Mouse (Mus musculus) CD4-positive, CD25-positive, alpha-beta regulatory T cell, adult 2 months (primary cell): ENCODE results near the gene Gins3.
"Not testable (repeated sequence)": the region's sequence is repeated elsewhere in the genome, so short reads cannot be mapped to it uniquely, and the experiment has no call there.

Source experiments
- DNase-seq: peaks from one replicate; pipeline ENCODE4 v3.0.0-alpha.2; 2012; ENCODE audit warnings: low read depth, low spot score

The Gins3 gene

DNA sequence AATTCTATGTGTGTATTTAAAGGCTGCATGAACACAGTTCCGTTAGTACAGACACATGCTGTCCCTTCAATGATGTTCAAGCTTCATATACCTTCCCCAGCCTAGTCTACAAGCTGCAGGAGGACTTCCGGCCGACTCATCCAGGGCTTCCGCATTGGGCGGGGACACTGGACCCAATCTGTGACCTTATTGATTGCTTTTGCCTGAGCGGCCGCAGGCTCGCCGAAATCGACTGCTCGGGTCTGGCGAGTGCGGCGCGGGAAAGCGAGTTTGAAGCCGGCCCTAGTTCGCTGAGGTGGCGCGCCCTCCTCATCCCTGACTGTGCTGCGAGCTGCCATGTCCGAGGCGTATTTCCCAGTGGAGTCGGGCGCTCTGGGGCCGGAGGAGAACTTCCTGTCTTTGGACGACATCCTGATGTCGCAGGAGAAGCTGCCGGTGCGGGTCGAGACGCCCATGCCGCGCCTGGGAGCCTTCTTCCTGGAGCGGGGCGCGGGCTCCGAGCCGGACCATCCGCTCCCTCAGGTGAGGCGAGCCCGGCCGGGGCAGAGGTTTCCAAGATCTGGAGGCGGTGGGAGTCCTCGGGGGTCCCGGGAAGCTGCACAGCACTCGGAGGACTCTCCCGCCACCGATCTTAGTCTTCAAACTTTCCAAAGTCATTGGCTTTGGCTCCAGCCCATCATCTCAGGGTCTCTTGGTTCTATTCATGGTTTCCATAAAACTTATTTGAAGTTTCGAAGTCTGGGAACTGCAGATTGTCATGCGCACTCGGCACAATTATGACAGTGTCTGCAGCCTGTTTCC lies at the start of gene Gins3:
Gins3 (plus strand) TSS at position 192 of the 801 bp plus-strand sequence.
- DNase-seq = peak; percentile 94

DNA sequence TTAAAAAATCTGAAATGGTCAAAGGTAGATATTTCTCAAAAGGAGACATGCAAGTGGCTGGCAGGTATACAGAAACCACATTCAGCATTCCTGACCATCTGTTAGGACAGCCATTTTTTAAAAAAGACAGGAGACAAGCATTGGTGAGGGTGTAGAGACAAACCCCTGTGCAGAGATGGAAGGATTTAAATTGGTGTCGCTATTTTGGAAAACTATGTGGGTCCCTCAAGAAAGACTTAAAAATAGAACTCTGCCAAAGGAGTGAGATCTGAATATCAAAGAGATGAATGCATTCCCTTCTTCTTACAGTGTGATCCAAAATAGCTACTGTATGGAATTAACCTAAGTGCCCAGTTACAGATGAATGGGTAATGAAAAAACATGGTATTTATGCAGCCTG lies 45.9 kb upstream of the Gins3 start:
- no peak for DNase-seq

DNA sequence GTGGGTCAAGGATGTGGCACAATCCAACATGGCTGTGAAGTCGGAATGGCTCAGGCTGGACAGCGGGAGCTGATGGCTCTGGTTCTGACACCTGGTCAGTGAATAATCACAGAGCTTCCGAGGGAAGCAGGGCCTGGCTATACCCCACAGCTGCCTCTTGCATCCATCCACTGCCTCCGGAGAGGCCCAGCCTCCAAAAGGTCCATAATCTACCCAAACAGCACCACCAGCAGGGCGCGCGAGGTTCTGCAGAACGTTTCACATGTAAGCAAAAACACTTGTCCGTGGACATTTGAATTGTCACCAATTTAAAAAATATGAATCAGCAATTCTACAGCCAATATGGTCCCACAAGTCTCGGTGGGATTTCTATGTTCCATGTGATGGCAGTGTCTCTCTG lies 44.0 kb upstream of the Gins3 start:
- DNase-seq = no peak

DNA sequence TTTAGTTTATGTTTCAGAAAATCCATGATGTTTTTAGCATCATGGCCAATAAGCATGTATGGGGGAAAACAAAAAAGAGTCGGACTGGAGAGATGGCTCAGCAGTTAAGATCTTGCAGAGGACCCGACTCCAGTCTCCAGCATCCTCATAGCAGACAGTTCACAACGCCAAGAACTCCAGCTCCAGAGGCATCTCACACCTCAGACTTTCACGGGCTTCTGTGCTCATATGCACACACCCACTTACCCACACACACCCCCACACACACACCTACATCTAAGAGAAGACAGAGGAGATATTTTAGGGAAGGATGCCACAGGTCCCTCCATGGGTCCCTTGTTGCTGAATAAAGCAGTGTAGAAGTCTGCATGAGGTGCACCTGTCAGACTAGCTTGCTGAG lies 42.7 kb upstream of the Gins3 start:
- no peak for DNase-seq

DNA sequence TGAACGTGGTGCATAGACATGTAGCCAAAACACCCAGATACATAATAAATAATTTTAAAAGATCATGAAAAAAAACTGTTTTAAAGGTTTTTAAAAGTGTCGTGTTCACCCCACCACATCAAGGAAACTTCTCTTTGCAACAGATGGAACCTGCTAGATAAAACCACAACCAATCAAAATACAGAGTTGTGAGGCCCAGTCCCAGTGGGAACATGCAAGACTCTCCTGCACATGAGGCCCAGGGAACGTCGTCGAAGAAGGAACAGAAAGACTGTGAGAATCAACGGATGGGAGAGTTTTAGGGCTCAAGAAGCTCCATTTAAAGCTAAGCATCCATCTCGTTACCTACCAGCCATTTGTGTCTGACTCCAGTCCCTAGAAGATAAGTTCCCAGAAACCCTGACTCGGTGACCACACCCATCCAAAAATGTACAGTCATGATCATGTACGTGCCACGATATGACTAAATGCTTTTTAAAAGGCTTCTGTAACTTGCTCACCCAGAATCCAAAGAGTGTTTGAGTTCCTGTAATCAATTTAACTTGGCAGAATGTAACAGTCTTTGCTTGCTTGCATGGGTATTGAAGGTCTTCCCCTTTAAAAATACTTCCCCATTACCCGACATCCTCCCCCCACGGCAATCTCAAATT lies 41.0 kb upstream of the Gins3 start:
- no peak for DNase-seq

DNA sequence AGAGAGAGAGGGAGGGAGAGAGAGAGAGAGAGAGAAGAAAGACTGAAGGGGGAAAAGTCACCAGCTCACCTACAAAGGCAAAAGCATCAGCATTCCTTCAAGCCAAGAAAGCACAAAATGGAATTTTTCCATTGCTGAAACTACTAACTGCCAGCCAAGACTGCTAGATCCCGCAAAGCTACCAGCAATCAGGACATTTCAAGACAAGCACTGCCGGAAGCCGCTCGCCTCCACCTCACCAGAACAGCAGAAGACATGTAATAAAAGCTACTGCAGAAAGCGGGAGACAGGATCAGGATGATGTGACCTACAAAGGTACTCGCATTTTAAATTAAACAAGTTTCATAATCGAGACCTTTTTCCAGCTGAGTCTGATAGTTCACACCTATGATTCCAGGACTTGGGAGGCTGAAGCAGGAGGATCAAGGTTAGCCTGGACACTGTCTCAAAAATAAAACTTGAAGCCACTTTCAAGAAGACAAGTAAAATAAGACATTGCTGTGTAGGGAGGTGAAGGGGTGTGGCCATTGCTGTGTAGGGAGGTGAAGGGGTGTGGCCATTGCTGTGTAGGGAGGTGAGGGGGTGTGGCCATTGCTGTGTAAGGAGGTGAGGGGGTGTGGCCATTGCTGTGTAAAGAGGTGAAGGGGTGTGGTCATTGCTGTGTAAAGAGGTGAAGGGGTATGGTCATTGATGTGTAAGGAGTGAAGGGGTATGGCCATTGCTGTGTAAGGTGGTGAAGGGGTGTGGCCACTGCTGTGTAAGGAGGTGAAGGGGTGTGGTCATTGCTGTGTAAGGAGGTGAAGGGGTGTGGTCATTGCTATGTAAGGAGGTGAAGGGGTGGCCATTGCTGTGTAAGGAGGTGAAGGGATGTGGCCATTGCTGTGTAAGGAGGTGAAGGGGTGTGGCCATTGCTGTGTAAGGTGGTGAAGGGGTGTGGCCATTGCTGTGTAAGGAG lies 39.5 kb upstream of the Gins3 start:
- no peak for DNase-seq

DNA sequence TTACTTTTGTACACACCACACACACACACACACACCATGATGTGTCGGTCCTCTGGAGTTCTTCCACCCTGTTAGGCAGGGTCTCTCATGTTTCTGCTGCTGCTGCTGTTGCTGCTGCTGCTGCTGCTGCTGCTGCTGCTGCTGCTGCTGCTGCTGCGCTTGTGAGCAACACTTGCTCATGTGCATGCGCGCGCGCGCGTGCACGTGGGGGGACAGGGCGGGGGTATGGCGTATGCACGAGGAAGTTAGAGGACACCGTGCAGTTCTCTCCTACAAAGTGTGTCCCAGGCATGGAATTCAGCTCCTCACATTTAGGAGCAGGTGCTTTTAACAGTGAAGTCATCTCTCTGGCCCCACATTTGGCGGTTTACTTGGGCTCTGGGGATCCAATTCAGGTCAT lies 38.1 kb upstream of the Gins3 start:
- no peak for DNase-seq

DNA sequence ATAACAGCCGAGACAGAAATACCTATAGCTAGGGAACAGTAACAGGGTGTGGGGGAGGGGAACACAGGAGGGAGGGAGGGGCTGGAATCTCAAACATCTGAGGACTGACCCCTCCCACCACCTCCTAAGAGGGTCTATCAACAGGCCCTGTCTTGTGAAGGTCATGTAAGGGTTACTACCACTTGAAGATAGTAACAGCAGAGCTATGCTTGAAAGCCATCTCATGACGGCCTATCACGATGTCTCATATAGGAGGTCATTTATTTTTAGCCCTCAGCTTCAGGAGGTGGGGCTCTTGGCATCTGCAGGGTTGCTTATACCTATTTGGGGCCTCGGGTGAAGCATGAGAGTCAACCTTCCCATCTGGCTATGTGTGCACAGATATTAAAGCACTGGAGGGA lies 36.4 kb upstream of the Gins3 start:
- DNase-seq = no peak

DNA sequence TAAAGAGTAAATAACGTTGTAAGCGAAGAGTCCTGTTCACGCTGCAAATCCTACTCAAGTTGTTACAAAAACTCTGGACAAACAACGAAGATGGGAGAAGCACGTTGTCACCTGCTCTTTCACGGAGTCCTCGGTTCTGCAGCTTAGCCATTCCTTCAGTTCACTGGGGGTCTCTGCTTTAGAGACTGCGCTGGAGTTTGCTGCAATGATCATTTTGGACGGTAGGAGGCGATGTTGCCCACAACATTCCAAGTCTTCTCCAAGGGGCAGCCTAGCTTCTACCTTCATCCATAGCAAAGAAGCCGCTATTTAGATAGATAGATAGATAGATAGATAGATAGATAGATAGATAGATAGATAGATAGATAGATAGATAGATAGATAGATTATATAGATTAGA lies 33.4 kb upstream of the Gins3 start:
- peak; percentile 65 for DNase-seq

DNA sequence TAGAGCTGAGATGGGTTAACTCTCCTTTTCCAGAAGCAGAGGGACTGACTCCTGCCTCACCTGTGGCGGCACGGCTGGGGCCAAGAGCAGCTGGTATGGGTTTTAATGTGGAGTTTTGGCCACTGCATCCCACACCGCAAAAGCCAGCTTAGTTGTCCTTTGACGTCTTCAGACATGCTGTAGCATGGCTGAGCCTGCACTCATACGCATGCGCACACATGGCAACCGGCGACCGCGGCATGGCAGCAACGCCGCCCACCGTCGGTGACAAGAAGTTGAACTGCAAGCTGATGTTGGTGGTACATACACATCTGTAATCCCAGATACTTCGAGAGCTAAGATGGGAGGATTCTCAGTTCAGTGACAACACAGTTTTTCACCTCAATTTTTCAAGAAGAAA lies 31.9 kb upstream of the Gins3 start:
- DNase-seq = no peak

DNA sequence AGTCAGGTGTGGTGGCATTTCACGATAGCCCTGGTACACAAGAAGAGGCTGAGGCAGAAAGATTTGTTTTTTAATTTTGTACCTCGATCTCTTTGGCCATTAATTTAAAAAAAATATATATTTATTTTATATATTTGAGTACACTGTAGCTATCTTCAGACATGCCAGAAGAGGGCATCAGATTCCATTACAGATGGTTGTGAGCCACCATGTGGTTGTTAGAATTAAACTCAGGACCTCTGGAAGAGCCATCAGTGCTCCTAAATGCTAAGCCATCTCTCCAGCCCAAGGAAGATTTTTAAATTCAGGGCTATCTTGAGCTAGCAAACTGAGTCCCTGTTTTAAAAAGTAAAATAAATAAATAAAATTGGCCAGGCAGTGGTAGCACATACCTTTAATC lies 31.1 kb upstream of the Gins3 start:
- no peak for DNase-seq

DNA sequence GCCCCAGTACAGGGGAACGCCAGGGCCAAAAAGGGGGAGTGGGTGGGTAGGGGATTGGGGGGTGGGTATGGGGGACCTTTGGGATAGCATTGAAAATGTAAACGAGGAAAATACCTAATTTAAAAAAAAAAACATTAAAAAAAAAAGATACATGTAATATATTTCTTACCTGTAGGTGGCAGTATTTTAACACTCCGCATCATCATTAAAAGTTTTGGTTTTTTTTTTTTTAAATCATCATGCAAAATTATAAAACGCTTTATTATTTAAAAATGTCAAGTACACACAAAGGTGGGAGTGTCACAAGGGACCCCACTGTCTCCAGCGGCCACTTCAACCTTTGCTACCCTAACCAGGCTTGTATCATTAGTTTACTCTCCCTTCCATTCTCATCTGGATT lies 26.7 kb upstream of the Gins3 start:
- DNase-seq = not testable (repeated sequence)

DNA sequence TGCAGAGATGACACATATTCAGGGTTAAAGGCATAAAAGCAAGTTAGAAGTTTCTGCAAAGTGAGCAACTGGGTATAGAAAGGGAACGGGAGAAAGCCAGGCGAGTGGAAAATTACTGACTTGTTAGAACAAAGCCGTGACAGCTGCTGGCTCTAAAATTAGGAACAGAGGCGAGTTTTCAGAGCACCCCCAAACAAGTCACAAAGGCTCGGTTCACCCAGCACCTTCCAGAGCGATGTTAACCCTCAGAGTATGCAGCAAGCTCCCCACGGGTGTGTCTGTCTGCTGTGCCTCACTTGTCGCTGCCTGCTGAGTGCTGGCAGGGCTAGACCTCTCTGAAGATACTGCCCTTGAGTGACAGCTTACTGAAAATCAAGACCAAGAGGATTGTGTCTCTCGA lies 26.0 kb upstream of the Gins3 start:
- no peak for DNase-seq

DNA sequence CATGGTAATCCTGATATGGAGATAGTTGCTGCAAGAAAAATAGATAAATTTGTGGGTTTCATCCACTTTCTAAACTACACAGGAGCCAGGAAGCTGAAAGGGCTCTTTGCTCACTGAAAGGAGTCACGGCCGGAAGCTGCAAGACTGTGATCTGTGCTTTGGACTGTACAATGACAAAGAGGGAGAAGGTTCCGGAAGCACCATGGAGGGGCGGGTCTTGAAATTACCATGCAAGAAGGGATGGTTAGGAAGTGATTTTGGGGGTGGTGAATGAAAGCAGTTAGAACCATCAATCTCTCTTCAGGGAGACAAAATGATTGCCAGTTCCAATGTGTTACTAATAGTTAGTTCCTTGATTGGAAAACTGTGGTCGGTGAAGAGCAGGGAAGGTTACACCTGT lies 23.8 kb upstream of the Gins3 start:
- DNase-seq = no peak

DNA sequence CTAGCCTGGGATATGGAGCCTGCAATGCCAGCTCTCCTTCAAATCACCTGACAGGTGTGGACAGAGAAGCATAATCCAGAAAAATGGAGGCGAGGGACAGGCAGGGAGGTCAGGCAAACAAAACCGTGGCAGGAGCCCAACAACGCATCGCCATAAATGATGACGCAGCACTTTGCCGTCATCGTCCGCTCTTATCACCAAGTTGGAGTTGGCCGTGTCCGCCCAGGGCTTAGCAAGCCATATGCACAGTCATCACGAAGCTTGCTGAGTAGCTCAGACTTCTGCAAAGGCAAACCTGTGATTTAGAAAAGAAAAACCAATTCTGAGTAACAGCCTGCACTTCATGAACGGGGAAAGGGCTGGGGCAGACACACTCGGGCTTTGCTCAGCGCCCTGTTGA lies 22.5 kb upstream of the Gins3 start:
- DNase-seq = no peak

DNA sequence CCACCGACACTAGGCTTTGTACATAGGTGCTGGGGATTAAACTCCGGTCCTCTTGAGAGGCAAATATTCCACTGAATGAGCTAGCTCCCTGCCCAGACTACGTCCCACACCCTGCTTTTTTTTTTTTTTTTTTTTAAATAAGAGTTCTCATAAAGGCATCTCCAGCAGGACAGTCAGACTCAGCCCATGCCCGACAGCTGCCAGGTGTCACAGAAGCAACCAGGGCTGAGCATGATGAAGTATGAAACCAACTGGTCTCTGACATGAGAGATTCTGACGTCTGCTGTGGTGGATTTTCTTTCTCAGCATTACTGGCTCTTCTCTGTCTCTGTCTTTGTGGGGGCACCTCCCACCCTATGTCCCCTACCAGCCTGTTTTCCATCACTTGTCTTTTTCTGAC lies 21.5 kb upstream of the Gins3 start:
- no peak for DNase-seq

DNA sequence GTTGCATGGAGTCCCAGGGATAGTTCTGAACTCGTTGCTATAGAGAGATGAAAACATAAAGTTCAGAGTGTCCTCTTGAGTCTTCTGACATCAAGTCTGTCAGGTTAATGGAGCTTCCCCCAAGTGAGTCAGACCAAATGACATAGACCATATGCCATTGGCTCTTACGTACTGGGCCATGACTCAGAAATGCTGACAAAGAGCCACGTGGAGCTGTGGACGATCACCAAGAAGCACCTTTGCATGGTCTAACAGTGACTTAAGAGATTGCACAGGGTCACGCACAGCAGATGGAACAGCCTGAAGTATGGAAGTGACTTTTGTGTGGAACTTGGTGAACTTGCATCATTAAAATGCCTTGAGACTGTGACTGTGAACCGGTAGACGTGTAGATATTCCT lies 16.9 kb upstream of the Gins3 start:
- no peak for DNase-seq

DNA sequence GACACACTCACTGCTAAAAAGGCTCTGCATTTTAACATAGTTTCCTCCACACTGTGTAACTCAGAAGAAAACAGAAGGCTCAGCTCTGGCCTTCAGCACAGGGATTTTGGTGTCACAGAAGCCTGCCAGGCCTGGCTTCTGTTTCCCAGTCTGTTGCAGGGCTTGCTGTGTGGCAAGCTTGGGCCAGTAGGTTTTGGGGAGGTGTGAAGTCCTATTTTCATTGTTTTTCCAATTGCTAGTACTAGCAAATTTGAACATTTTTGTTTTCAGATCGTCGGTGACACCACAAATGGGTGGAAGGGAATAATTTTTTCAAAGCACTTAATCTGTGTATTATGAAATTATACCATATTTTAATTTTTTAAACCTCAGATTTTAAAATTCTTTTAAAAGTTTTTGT lies 13.2 kb upstream of the Gins3 start:
- no peak for DNase-seq

DNA sequence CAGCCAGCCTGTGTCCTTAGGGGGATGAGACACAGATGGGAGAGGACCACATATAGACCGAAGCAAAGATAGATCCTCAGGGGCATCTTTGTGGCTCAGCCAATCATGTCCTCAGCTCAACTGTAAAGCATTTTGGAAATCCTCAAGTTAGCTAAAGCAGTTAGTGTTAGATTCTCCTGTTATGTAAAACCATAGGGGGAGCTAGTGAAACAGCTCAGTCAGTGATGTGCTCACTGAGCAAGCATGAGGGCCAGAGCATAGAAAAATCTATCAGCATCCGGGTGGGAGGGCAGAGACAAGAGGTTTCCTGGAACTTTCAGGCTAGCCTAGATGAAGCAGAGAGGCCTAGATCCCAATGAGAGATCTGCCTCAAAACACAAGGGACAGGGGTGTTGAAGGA lies 8.4 kb upstream of the Gins3 start:
- no peak for DNase-seq

DNA sequence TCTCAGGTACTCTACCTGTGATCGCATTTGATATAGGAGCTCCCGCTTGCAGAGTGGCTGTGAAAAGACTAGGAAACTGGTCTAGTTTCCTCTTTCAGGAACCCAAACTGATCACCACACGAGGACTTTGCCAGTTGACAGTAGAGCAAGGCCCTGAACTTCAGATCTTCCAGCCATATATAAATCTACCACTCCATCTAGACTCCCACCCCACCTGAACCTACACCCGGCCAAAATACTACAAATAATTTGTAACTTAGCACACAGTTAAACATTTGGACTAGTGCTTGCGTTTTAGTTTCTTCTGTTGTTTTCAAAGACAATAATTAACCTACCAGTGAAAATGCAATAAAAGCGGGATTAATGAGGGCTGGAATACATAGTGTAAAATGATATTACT lies 413 bp upstream of the Gins3 start:
- DNase-seq = peak; percentile 2

DNA sequence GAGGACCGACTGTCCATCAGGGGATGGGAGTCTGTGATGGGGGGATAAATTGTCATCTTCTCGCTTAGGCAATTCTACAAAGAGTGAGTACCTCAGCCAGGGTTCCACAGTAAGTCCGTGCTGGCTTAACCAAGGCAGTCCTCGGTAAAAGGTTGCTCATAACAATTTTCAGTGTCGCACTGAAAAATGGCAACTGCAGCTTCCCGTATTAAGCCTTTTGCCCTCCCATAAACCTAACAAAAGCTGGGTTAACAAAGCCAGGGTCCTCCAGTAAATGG lies 749 bp downstream of the Gins3 start:
- peak; percentile 1 for DNase-seq

DNA sequence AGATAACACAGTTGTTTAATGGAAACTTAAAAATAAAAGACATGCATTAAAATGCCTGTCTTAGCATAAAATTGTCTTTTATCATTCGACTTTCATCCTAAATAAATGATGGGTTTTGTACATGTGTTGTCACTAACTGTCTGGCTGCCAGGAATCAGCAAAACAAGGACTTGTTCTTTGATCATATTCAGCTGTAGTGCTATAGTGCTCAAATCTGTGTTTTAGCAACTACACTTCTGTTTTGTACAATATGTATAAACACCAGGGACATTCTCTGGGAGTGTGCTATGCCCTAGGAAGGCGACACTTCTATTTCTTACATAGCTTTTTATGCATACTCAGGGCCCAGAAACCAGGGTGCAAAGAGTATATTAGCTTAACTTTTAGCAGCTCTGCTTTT lies 11.7 kb downstream of the Gins3 start:
- DNase-seq = no peak

DNA sequence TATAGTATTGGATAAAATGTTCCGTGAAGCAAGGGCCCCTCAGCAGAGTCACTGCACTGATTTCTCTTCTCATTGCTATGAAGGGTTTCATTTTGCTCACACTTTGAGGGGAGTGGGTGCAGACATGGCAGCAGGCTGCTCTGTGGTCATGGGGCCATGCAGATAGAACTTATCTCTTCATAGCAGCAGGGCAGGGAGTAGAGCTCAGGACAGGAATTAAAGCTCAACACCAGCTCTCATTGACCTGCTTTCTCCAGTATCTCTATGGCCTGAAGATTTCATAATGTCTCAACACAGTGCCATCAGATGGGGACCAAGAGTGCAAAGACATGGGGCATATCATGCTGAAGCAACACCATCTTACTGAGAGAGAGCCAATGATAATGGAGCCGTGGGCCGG lies 15.0 kb downstream of the Gins3 start:
- no peak for DNase-seq
